Comparison of ENCODE assay signal across 16 mouse cellular contexts in genomic region chr12:11570160-11570559, GRCm38 (mm10).
"Had no signal": no experiment of that assay in that cellular context is flagged by ENCODE, and none has a peak within 500 bp of the region (broad histone marks: within the 10 kb centered on the region; RNA-seq: fewer than 3 reads in every experiment).

No protein-coding gene starts in this region.

- H3K4me1 ChIP-seq: liver, embryonic 12.5 days; midbrain, embryonic 10.5 days; midbrain, embryonic 12.5 days had no signal

- H3K9ac ChIP-seq: liver, embryonic 12.5 days; liver, embryonic 14.5 days; lung, embryonic 14.5 days; midbrain, embryonic 12.5 days had no signal

- H3K4me3 ChIP-seq: liver, embryonic 12.5 days; midbrain, embryonic 10.5 days; midbrain, embryonic 12.5 days; myocyte had no signal

- H3K36me3 ChIP-seq: liver, embryonic 12.5 days; midbrain, embryonic 10.5 days; midbrain, embryonic 12.5 days had no signal

- H3K4me2 ChIP-seq: liver, embryonic 12.5 days; lung, embryonic 14.5 days; midbrain, embryonic 12.5 days had no signal

- H3K27ac ChIP-seq: liver, embryonic 12.5 days; liver, embryonic 14.5 days; midbrain, embryonic 10.5 days; midbrain, embryonic 12.5 days had no signal

- DNase-seq: lung, adult 18-20 months; lung, embryonic 14.5 days; lung, postnatal 10 days; lung, postnatal 4 days; midbrain, embryonic 14.5 days; right cerebral cortex, postnatal 14 days; spleen, adult 18-20 months; thymus, adult 18-20 months; thymus, postnatal 14 days; thymus, postnatal 36 days had no signal

- H3K27me3 ChIP-seq: liver, embryonic 12.5 days; midbrain, embryonic 12.5 days had no signal

- ATAC-seq: liver, embryonic 12.5 days; midbrain, embryonic 16.5 days had no signal

- H3K9me3 ChIP-seq: liver, embryonic 12.5 days; midbrain, embryonic 10.5 days; midbrain, embryonic 12.5 days had no signal
